Mouse (Mus musculus): ENCODE results near the gene Pfkfb4. TPM values are rescaled to one million over a fixed set of nuclear protein-coding genes. Genes with fewer than 3 reads are reported as not detected.

The Pfkfb4 gene
- 23.3 and 30.5 TPM in 2 replicates for polyA plus RNA-seq (2012; rRNA removed; ENCODE audit: low replicate concordance)

DNA sequence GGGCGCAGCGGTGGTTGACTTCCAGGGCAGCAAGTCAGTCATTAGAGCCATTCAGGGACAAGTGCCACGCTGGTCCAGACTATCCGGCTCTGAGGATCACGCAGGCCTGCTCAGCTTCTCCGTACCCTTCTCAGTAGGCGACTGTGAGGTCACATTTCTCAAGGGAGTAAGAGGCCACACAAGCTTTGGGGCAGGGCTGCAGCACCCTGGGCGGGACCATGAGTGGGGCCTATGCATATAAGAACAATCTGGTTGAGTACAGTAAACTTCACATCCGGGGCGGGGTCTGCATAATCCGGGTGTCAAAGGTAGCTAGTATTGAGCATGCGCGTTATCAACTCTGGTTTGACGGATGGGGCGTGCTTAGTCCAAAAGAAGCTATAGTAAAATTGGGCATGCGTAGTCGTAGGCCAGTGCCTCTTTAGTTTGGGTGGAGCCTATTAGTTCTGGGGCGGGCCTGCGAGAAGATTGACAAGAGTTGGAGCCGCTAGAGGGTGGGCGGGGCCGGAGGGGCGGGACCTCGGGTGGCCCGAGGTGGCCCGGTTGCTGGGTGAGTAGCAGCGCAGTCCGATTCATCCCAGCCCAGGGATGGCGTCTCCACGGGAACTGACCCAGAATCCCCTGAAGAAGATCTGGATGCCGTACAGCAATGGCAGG is at the start of gene Pfkfb4:
TSS of gene Pfkfb4 (plus strand) at position 351 of the 657 bp plus-strand sequence.

DNA sequence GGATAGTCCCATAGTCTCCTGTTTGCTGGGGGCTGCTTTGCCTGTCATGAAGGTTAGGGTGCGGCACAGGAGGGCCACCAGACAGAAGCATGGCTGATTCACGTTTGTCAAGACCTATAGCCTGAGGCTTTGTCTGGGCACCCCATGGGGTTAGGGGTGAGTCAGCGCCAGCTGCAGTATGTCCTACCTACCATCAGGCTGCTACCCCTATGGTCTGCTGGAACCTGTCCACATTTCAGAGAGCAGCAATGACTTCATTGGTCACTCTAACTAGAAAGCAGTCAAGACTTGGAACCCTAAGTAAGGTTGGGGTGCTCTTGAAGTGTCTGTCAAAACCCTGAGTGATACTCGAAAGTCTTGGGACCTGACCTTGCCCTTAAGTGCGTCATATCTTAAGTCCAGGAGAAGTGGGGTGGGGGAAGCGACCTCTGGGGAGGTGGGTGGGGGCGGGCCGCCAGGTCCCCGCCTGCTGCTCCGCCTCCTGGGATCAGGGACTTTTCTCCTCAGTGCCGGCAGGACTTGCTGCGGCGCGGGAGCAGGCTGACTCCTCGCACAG is 38.4 kb upstream of the Pfkfb4 start, which contains the start of gene Col7a1:
TSS of gene Col7a1 (plus strand) at position 506 of the 556 bp plus-strand sequence.

DNA sequence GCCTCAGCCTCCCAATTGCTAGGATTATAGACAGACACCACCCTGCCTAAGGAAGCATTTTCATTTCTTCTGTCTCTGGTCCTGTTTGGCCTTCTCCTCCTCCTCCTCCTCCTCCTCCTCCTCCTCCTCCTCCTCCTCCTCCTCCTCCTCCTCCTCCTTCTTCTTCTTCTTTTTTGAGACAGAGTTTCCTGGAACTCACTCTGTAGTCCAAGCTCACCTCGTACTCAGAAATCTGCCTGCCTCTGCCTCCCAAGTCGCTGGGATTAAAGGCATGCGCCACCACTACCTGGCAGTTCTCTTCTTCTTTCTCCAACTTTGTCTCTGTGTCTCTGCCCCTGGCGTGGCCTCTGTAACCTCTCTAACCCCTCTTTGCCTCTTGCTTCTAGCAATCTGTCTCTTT is 5.9 kb upstream of the Pfkfb4 start, which contains the start of gene Ucn2:
TSS of gene Ucn2 (plus strand) at position 301 of the 400 bp plus-strand sequence.

DNA sequence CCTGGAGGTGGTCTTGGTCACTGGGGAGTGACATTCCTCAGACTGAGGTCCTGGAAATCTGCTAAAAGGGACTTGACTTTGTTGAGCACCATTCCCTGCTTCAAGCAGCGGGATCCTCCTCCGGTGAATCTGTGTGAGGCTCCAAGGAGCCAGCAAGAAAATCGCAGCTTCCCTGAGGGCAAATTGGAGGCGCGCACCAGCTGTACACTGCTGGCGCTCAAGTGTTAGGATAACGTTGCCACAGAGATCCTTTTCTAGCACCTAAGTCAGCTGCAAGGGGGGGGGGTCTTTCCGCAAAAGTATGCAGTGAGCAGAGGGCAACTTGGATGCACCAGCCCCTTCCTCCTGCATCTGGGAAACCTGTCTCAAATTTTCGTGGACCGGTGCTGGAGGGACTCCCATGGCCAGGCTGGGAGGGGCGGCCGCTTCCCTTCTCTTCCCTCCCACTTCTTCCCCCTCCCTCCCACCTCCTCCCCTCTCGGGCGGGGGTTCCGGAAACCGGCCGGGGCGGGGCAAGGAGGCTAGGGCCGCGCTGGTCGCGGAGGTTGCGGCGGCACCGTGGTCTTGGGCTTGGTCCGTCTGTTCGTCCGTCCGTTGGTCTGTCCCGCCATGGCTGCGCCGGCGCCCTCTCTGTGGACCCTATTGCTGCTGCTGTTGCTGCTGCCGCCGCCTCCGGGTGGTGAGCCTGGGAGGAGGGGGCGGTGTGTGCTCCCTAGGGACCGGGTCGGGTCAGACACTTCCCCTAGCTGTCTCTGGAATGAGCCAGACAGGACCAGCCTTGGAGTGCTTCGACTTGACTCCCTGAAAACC is 46.7 kb downstream of the Pfkfb4 start, which contains the start of gene Shisa5:
TSS of gene Shisa5 (plus strand) at position 480 of the 810 bp plus-strand sequence.

DNA sequence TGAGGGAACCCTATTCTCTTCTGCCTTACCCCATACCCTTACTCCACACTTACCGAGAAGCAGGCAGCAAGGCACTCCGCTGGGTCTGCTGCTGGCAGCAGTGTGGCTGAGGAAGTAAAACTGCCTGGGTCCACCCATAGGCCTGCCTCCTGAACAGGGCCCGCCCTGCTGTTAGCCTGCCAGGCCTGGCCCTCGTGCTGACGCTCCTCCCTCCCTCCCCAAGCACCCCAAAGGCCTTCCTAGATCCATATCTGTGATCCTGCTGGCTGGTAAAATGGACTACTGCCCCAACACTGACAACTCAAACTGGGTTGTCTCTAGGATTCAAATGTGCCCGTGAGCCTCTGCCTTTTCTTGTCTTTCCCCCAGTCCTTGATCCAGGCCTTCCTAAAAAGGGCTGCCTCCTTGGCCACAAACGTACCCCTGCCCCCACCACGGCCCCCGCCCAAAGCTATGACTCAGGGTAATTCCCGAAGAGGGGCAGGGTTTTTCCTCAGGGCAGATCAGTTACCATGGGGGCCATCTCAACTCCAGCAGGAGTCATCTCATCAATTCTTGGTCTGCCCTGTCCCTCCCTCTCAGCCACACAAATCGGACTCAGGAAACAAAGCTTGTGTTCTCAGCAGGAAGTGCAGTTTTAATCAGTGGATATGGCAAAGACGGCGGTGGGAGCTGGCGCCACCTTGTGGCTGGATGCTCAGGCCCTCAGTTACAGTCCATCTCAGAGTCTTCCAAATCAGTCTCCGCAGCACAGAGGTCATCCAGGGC is 67.7 kb downstream of the Pfkfb4 start, which contains the start of gene Trex1:
TSS of gene Trex1 (minus strand) at position 599 of the 768 bp plus-strand sequence.

DNA sequence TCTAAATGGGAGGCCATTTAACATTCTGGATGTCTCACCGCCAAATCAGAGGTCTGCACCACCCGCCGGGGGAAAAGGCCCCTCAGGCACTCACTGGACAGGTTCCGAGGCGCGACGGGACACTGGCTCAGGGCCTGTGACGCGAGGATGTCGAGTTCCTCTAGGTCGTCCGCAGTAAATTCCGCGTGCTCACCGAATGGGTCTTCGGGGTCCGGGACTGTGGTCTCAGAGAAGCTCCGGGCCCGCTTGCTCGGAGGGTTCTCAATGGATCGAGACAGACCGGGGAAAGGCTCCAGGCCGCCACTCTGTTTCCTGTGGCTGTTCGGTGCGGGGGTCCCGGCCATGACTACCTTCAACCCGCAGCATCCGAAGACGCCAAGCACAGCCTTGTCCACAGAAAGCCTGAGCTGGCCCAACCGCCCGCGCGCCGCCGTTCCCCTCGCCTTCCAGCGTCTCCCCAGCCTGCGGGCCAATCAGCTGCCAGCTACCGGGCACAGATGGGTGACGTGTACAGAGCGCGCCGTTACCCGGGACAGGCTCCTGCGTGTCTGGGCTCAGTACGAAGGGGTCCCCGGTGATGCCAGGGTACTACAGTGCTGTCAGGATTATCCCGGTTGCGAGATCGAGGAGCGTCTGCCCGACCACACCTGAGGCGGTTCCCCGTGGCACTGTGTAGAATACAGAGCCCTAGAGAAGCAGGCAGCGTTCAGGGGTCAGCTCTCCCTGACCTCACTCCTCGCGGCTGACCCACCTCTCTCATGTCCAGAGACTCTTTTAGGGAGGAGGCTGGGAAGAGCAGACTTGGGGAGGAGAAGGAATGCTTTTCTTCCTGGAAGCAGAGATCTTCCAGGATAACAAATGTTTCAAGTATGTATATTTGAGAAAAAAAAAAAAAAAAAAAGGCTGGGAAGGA is 82.3 kb downstream of the Pfkfb4 start, which contains the start of gene Atrip:
TSS of gene Atrip (minus strand) at position 464 of the 913 bp plus-strand sequence.

Other genes with a start within 250 kb of the Pfkfb4 start
- gene Ip6k2, start 208.0 kb upstream of the Pfkfb4 start, polyA plus RNA-seq (2012; rRNA removed; ENCODE audit: low replicate concordance) = 55.7 and 58.4 TPM in 2 replicates
- gene Nckipsd, start 183.4 kb upstream of the Pfkfb4 start, polyA plus RNA-seq (2012; rRNA removed; ENCODE audit: low replicate concordance) = 33.1 and 44.7 TPM in 2 replicates
- gene Celsr3, start 165.5 kb upstream of the Pfkfb4 start, polyA plus RNA-seq (2012; rRNA removed; ENCODE audit: low replicate concordance) = 0.37 and 1.4 TPM in 2 replicates
- gene Slc26a6, start 138.5 kb upstream of the Pfkfb4 start, polyA plus RNA-seq (2012; rRNA removed; ENCODE audit: low replicate concordance) = 26.7 and 33.5 TPM in 2 replicates
- gene Tmem89, start 77.2 kb upstream of the Pfkfb4 start, polyA plus RNA-seq (2012; rRNA removed; ENCODE audit: low replicate concordance) = 0.22 TPM in 1 of 2 replicates, not detected in the other
- 712 and 1,110 TPM in 2 replicates for gene Uqcrc1, start 55.1 kb upstream of the Pfkfb4 start, polyA plus RNA-seq (2012; rRNA removed; ENCODE audit: low replicate concordance)
- gene Col7a1, start 38.2 kb upstream of the Pfkfb4 start, polyA plus RNA-seq (2012; rRNA removed; ENCODE audit: low replicate concordance) = 14.3 and 26.9 TPM in 2 replicates
- gene Ucn2, start 5.8 kb upstream of the Pfkfb4 start, polyA plus RNA-seq (2012; rRNA removed; ENCODE audit: low replicate concordance) = 1.1 and 4.3 TPM in 2 replicates
- gene Shisa5, start 46.8 kb downstream of the Pfkfb4 start, polyA plus RNA-seq (2012; rRNA removed; ENCODE audit: low replicate concordance) = 1,951 and 3,448 TPM in 2 replicates
- gene Trex1, start 68.0 kb downstream of the Pfkfb4 start, polyA plus RNA-seq (2012; rRNA removed; ENCODE audit: low replicate concordance) = 177 and 211 TPM in 2 replicates
- 22.4 and 28.7 TPM in 2 replicates for gene Atrip, start 82.3 kb downstream of the Pfkfb4 start, polyA plus RNA-seq (2012; rRNA removed; ENCODE audit: low replicate concordance)
- gene Ccdc51, start 90.7 kb downstream of the Pfkfb4 start, polyA plus RNA-seq (2012; rRNA removed; ENCODE audit: low replicate concordance) = 5.1 and 6.6 TPM in 2 replicates
- 40.4 and 49.2 TPM in 2 replicates for gene Tma7, start 90.8 kb downstream of the Pfkfb4 start, polyA plus RNA-seq (2012; rRNA removed; ENCODE audit: low replicate concordance)
- 8.5 and 10.8 TPM in 2 replicates for gene Plxnb1, start 103.6 kb downstream of the Pfkfb4 start, polyA plus RNA-seq (2012; rRNA removed; ENCODE audit: low replicate concordance)
- gene Fbxw21, start 170.3 kb downstream of the Pfkfb4 start, polyA plus RNA-seq (2012; rRNA removed; ENCODE audit: low replicate concordance) = not detected in 2 replicates
- 0.16 TPM in 1 of 2 replicates, not detected in the other for gene Fbxw13, start 204.2 kb downstream of the Pfkfb4 start, polyA plus RNA-seq (2012; rRNA removed; ENCODE audit: low replicate concordance)
- not detected in 2 replicates for gene Fbxw20, start 243.0 kb downstream of the Pfkfb4 start, polyA plus RNA-seq (2012; rRNA removed; ENCODE audit: low replicate concordance)